Mouse (Mus musculus): ENCODE results near the gene Gpr62.

The Gpr62 gene

DNA sequence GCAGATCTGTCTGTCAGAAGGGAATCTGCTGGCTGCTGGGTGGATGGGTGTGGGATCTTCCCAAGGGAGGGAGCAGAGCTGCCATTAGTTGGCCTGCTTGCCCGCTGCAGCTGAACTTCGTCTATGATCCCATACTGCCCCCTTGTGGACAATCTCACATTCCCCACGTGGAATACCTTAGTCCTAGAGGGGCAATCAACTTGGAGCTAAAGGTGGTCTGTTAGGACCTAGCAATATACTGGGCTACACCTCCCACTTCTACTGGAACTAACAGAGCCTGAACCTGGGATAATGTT is 43.9 kb downstream of the Gpr62 start:
- DNase-seq (ENCODE audit: low spot score in 2 of 2): peak; percentile 92 to 93

DNA sequence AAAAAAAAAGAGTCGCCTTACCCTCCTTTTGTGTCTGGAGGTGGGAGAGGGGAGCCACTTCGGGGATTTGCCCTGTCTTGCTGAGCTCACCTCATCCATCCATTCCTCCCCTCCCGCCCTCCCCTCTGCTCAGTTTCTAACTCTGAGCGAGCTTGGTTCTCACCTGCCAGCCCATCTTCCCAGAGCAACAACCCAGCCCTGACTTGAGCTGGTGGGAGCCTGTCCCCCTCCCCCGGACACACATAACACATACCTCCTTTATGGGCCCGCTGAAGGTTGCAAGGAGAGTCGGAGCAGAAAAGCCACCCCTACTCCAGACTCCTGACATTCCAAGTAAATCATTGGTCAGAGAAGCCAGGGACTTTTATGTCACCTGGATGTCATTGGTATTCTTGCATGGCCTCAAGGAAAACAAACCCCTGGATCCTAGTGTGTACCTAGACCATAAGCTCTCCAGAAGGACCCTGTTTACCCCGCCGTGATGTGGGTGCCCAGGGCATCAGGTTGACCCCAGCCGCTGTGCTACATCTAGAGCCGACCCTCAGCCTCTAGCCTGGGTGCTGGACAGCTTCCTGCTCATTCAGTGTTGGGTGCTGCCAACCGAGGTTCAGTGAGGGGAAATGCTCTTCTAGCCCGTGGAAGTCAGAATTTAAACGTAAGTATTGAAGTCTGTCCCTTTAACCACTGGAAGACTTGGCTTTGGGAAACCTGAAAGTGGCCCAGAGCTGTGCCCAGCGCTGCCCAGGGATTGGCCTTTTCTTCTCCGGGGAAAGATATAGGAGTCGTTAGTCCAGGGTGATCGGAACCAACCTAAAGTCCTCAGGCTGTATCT is 44.5 kb downstream of the Gpr62 start:
- no peak for DNase-seq (ENCODE audit: low spot score in 2 of 2)

DNA sequence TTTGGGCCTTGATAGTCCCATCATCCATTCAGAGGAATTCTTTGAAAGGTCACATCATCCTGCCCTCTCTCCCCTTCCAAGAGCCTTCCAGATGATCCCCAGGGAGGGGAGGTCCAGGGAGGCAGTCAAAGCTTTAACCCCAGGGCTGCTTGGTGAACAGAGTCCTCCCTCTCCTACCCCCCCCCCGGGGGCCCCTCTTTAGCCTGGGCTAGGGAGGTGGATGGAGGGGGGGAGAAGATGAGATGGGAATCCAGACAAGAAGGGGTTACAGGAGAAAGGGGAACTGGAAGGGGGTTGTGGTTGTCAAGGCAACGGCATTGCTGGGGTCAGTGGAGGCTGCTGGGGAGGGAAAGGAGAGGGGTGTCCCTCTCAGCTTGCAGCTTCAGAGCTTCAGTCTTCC is 45.1 kb downstream of the Gpr62 start:
- DNase-seq (ENCODE audit: low spot score in 2 of 2): no peak

DNA sequence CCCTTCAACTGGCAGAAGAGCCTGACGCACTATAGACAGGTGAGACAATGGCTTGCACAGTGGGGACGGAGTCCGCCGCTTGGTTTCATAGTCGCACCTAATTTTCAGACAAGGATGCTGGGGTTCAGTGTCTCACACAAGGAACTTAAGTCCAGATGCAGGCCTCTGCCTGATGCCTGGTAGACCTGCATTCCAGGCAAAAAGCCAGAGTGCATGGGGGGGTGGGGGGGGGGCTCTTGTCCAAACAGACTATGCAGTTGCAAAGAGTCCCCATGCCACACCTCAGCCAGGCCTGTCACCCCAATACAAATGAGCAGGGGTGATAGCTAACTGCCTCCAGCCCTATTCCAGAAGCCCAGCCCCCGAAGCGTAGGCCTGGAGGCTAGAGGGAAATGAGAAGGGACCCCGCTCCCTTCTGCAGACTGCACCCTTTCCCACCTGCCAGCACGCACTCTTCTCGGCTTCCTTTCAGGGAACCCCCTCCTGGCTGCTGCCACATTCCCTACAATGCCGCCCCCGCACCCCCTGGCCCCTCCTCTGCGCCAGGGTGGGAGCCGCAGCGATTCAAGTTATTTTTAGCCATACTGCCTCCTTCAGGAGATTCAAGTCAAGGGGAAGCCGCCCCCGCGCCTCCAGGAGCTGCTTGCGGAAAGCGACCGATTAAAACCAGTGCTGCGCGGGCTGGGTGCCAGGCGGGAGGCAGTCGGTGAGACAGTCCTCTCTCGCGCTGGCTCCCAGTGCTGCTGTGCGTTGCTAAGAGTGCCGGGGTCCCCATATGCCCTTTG is 47.7 kb downstream of the Gpr62 start:
- peak; percentile 98 to 99 for DNase-seq (ENCODE audit: low spot score in 2 of 2)

DNA sequence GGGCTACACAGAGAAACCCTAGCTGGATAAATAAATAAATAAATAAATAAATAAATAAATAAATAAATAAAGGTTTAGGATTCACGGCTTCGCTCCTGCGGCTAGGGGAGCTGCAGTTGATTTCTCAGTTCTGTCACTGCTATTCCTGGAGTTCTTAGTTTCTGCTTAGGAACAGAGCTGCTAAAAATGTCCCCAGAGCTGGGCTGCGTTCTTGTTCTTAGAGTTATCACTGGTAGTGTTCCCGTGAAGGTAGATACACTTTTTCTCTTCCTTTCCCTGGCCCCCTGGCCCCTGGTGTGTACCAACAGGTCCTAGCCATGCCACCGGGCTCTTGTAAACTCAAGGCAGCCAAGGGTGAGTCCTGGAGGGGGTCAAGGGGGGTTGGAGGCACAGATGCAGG is 48.9 kb downstream of the Gpr62 start:
- peak in 1 of 2 experiments; percentile 75 for DNase-seq (ENCODE audit: low spot score in 2 of 2)
